Mouse (Mus musculus) kidney, postnatal 14 days (tissue): ENCODE measurements at regions not wholly inside any gene's neighbourhood (a gene's known extent, or its start where the extent isn't known, plus 50 kb on each side); places are given as distances from the start of the nearest gene placed in this dataset.
A peak's percentile ranks its signal among the peaks of the same experiment; 100 is the strongest.

Source experiments
- DNase-seq: peaks from one replicate; pipeline ENCODE4 v3.0.0; 2022; ENCODE audit warnings: mixed read lengths

DNA sequence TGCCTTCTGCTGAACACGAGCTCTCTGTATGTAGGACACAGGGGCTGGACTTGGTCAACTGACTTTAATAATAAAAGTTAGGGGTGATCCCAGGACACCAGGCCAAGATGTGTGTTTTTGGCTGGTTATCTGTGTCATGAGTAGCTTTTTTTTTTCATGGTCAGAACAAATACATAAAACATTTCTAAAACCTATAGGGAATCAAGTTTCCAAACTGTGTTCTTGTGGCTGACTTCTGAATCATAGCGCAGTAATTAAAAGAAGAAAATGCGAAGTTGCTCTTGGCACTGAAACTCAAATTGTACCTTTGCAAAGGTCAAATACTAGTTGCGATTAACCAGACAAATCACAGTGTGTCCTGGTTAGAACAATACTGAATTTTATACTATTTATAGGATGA, 189.5 kb upstream of the Maf start:
- peak; percentile 39 for DNase-seq

GRCm38 (mm10) chr8:115896066-115896465, 188.5 kb upstream of the Maf start:
- DNase-seq: no peak

GRCm38 (mm10) chr8:115888278-115888677, 180.7 kb upstream of the Maf start:
- no peak for DNase-seq

DNA sequence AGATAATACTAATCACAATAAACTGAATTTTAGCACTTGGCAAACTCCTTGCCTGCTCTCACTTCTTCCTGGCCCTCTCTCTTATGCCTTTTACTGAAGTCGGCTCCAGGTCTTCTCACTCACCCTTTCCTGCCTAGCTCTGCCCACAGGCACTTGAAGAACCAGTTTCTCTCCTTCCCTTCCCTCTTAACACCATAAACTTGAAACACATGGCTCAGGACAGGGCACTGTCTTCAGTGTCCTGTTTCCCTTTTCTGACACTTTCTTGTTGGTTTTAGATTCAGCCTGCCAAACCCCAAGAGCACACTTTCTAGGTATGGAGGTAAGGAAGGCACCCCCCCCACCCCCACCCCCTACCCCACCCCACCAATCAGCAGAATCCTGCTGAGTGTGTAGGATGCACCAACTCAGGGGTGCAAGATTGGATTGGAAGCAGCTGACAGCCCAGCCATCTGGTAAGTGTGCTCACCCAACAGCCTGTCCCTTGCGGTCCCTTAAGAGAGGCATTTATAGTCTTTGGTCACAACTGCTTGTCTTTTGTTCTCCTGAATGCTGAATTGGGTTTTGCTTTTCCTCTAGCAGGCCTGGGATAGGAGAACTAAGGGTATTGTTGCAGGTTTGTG, 177.6 kb upstream of the Maf start:
- no peak for DNase-seq

- DNase-seq: no peak
Observed at GRCm38 (mm10) chr8:115883808-115884207, 176.2 kb upstream of the Maf start.

GRCm38 (mm10) chr8:115881881-115882280, 174.3 kb upstream of the Maf start:
- no peak for DNase-seq

DNA sequence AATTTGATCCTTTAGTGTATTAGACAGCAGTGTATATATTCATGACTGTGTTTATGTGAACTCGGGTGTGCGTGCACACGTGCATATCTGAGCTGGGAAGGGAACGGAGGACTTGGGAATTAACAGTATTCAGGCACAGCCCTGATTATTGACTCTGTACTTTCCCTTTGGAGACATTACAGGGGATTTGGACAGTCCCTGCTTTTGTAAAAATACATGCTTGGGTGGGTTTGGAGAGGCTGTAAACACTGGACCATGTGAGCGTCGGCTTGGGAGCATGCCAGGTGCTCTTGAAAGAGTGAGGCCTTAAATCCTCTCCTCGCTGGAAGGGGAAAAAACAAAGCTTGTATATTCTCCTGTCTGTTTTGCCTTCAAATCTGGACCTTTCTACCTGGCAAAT, 167.2 kb upstream of the Maf start:
- peak; percentile 78 for DNase-seq

DNA sequence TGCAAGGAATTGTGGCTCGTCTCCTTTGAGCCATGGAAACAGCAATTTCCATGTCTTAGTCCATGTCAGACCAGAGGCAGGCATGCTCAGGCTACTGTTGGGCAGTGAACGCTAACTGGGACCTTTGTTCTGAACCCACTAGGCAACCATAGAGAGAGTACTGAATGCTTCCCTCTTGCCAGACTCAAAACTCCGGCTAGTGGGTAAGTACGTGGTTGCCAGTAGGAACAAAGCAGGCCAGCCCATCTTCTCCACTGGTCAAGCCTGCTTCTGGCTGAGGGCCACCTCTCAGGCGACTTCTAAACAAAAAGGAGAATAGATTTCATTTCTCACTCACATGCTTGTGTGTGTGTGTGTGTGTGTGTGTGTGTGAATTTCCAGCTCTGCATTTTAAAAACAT, 163.8 kb upstream of the Maf start:
- no peak for DNase-seq

DNA sequence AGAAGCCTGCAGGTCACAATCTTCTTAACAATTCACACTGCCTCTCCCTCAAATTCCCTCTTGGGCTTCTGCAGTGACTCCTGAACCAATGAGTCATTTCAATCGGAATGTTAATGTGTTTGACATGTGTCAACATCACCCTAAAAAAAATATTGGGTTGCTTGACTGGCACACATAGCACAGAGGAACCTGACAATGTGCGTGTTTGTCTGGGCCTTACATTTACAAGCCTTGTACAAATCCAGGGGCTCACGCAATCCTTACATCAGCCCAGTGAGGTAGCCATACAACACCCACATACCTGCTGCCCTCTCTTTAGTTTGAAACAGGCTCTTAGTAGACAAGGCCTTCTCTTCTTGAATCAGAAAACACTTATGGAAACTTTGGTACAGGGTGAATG, 153.8 kb upstream of the Maf start:
- DNase-seq: no peak

DNA sequence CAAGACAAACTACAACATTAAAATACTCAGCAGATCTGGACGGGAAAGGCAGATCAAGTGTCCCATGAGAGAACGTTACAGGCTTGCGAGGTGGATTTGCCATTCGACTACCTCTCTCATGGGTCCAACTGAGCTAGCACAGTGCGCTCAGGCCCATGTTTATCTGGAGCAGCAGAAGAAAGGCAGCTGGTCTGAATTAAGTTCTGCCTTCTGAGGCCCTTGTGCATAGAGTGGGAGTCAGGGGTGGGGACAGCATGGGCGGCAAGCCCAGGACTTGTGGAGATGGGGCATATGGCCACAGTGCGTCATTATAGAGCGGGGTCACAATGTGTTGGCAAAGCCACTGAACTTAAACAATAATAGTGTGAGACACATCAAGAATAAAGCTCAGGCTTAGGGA, 151.8 kb upstream of the Maf start:
- DNase-seq: peak; percentile 39

GRCm38 (mm10) chr8:115856816-115857215, 149.2 kb upstream of the Maf start:
- no peak for DNase-seq

DNA sequence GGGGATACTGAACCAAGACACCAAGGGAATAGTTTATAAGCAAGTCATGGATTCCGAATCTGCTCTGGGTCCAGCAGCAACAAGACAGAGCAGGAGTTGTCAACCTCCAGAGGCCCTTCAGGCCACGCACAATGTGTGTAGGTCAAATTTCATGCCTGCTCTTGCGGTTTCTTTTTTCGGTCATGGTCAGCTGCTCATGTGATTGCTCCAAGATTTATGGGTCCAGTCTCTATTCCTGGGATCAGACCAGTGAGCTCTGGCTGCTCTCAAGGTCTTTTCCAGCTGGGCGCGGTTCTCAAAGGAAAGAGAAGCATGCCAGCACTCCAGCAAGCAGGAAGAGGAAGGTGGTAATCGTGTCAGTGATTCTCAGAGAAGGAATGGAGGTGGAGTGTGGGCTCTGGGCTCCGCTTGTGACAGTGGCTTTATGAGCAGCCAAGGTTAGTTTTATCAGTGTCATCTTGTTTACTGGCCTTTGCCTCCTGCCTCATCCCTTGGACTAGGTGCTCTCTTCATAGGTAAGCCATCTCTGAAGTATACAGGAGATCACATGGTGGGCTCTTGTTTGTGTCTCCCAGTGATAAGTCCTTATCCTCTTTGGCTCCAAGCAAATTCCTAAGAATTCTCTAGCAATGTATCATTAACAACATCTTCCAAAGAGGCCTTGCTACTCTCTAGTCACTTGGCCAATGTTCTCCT, 148.5 kb upstream of the Maf start:
- DNase-seq: peak; percentile 71

DNA sequence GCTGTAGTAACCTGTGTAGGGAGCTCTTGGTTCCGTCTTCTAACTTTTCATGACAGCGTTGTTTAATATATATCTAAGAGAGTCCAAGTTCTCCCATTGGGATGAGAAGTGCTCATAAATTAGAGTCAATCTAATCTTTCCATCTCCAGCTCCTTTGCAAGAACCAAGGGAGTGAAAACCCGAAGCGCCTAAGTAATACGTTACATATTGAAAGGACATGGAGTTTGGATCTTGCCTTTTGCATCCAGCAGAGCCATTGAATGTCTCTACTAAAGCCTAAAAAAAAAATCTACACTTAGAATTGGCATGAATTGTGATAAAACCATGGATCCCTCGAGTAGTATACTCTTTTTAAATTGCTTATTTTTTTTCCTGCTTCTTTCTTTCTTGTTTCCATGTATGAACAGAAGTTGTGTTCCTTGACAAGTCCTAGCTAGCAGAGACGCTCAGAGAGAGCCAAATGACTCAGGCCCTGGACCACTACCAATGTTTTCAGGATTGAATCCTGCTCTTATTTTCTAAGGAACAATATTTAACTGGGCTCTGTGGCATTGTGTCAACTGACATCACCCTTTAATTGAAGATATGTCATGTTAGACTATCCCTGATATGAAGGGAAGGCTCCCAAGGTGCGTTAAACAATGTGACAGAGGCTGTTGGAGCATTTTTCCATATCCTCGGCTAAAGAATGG, 146.8 kb upstream of the Maf start:
- no peak for DNase-seq

DNA sequence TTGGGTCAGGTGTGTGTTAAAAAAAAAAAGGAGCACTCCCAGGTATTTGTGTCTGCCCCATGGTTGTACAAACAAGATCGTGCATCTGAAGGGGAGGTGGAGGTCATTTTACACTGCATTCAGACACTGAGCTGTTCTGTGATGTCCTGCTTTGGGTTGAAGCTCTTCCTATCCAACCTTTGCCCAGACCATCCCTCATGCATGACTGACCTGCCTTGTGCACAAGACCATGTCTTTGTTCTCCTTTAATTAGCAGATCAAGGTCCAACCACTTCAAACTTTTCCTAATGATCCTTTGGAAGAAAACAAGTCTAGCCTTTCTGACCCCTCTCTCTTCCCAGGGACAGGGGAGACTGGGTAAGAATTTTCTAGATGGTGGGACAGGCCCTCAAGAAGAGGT, 143.0 kb upstream of the Maf start:
- peak; percentile 70 for DNase-seq

GRCm38 (mm10) chr8:115833391-115833790, 125.8 kb upstream of the Maf start:
- DNase-seq: peak; percentile 55

GRCm38 (mm10) chr8:115831675-115832074, 124.1 kb upstream of the Maf start:
- DNase-seq: peak; percentile 37

- peak; percentile 65 for DNase-seq
Observed at GRCm38 (mm10) chr8:115830012-115830662, 122.5 kb upstream of the Maf start.

DNA sequence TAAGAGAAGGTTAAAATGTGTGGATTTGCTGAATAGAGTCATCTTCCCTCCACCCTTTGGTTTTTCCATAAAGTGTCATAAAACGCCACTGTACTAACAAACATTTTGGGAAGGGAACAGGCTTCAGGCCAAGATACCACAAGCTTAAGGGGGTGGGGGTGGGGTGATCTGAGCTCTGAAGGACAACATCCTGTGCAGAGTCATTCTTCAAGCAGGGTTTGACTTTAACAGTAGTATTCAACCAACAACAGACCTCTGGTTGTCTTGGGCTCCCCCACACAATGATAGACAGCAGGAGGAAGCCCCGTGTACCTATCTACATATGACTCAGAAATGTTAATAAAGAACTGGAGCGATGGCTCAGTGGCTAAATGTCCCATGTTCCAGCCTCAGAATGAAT, 118.9 kb upstream of the Maf start:
- peak; percentile 47 for DNase-seq

GRCm38 (mm10) chr8:115825899-115826502, 118.4 kb upstream of the Maf start:
- DNase-seq: no peak

DNA sequence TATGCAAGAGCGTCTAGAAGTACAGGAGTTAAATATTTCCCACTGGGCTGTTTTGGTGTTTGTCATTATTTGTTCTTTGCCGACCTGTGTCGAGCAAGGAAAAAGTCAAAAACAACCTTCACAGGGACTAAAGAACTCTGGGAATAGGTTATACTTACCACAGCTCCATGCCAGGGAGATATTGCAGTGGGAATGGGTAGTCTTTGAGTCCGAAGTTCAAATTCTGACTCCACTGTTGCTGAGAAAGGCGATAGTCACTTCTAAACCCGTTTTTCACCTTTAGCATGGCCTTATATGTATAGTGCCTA, 116.8 kb upstream of the Maf start:
- peak; percentile 54 for DNase-seq

GRCm38 (mm10) chr8:115823673-115824477, 116.3 kb upstream of the Maf start:
- DNase-seq: peak; percentile 25

GRCm38 (mm10) chr8:115813426-115813825, 105.8 kb upstream of the Maf start:
- DNase-seq: no peak

- DNase-seq: no peak
Observed at GRCm38 (mm10) chr8:115806579-115806978, 99.0 kb upstream of the Maf start.
